Mouse (Mus musculus): ENCODE results near the gene Sergef. TPM values are rescaled to one million over a fixed set of nuclear protein-coding genes. Genes with fewer than 3 reads are reported as not detected.
"Not testable (repeated sequence)": the region's sequence is repeated elsewhere in the genome, so short reads cannot be mapped to it uniquely, and the experiment has no call there.

Sergef gene
- polyA plus RNA-seq, 1 experiment from 2014 or later = 13.3 TPM

DNA sequence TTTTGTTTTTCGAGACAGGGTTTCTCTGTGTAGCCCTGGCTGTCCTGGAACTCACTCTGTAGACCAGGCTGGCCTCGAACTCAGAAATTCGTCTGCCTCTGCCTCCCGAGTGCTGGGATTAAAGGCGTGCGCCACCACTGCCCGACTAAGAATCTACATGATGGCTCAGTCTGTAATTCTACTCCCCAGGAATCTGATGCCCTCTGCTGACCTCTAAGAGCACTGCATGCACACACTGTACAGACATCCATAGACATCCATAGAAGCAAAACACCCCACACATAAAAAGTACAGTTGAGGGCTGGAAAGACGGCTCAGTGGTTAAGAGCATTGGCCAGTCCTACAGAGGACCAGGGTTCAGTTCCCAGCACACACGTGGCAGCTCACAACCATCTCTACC lies 70.1 kb downstream of the Sergef start:
- not testable (repeated sequence) for H3K4me1 ChIP-seq (replicated peaks; ENCODE audit: control insufficient read depth, insufficient read depth, low read length); ATAC-seq (ENCODE audit: low read depth); H3K27me3 ChIP-seq (ENCODE audit: control insufficient read depth, insufficient read depth, low read depth, low read length); H3K27ac ChIP-seq (ENCODE audit: low read length); H3K4me2 ChIP-seq (ENCODE audit: low read depth, low read length); H3K36me3 ChIP-seq (ENCODE audit: control insufficient read depth, insufficient read depth, low read length); H3K9me3 ChIP-seq (ENCODE audit: control insufficient read depth, low read length); H3K4me3 ChIP-seq (ENCODE audit: low read length); H3K9ac ChIP-seq (ENCODE audit: low read length)
- WGBS = 66% methylated on average over 9 of the region's 9 CpGs

DNA sequence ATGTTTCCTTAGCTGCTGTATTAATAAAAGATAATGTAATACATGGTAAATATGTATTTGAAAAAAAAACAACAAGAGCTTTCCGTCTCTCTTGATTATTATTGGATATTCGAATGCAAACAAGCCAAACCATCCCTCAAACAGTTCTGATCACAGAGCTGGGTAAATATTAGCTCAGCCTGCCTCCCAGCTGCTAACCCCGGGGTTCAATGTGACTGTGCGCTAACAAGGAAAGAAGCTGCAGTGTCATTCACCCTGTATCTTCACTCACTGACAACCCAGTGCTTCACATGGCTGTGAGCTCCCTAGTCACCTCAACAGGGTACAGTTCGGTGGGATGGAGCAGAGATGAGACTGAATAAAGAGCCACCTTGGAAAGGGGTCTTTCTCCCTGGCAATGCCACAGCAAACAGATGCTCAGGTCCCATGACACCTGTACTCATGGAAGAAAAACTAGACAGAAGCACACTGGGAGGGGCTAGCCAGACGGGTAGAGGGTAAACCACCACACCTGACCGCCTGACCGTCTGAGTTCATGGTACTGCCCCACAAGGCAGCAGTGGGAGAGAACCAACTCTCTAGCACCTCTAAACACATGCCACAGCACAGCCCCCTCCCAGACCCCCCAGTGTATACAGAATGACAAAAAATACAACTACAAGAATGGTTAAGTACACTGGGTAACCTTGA lies 73.1 kb downstream of the Sergef start:
- Histone ChIP-seq H3K27ac (ENCODE audit: low read length) (no peak overlapping the region), H3K4me2 (ENCODE audit: low read depth, low read length) (no peak overlapping the region), H3K9ac (ENCODE audit: low read length) (no peak overlapping the region), H3K27me3 (ENCODE audit: control insufficient read depth, insufficient read depth, low read depth, low read length) (no peaks in the 10 kb centered on the region), H3K4me1 (replicated peaks; ENCODE audit: control insufficient read depth, insufficient read depth, low read length) (no peaks in the 10 kb centered on the region), H3K4me3 (ENCODE audit: low read length) (no peak overlapping the region), H3K36me3 (ENCODE audit: control insufficient read depth, insufficient read depth, low read length) (no peaks in the 10 kb centered on the region), H3K9me3 (ENCODE audit: control insufficient read depth, low read length) (peaks cover 5% of the 10 kb centered on the region)
- no peak for ATAC-seq (ENCODE audit: low read depth)
- WGBS = 68% methylated on average over 8 of the region's 8 CpGs

DNA sequence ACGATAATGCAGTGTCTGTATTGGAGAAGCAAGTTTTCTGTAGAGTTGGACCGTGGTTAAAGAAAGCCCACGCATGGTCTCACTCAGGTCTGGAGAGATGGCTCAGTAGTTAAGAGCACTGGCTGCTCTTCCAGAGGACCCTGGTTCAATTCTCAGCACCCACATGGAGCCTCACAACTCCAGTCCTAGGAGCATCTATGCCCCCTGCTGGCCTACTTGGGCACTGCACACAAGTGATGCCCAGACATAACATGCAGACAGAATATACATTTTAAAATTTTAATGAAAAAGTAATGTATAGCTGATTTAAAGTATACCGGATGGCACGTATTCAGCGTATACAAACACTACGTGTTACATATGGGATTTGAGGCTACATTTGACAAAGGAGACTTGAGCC lies 74.2 kb downstream of the Sergef start:
- Histone ChIP-seq H3K4me1 (replicated peaks; ENCODE audit: control insufficient read depth, insufficient read depth, low read length) (no peaks in the 10 kb centered on the region), H3K9ac (ENCODE audit: low read length) (no peak overlapping the region), H3K4me3 (ENCODE audit: low read length) (no peak overlapping the region), H3K4me2 (ENCODE audit: low read depth, low read length) (no peak overlapping the region), H3K36me3 (ENCODE audit: control insufficient read depth, insufficient read depth, low read length) (no peaks in the 10 kb centered on the region), H3K27ac (ENCODE audit: low read length) (no peak overlapping the region), H3K27me3 (ENCODE audit: control insufficient read depth, insufficient read depth, low read depth, low read length) (no peaks in the 10 kb centered on the region), H3K9me3 (ENCODE audit: control insufficient read depth, low read length) (peaks cover 5% of the 10 kb centered on the region)
- WGBS = 95% methylated on average over 7 of the region's 7 CpGs
- ATAC-seq (ENCODE audit: low read depth) = no peak

DNA sequence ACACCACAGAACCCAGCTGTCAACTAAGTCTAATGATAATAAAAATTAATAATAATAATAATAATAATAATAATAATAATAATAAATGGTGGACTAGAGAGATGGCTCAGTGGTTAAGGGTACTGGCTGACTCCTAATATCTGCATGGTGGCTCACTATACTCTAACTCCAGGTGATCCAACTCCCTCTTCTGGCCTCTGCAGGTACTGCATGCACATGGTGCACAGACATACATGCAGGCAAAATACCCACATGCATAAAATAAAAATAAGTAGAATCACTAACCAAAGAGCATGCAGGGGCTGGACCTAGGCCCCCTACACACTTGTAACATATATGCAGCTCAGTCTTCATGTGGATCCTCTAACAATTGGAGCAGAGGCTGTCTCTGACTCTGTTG lies 75.8 kb downstream of the Sergef start:
- H3K4me1 ChIP-seq (replicated peaks; ENCODE audit: control insufficient read depth, insufficient read depth, low read length) = peaks cover 7% of the 10 kb centered on the region
- H3K36me3 ChIP-seq (ENCODE audit: control insufficient read depth, insufficient read depth, low read length) = no peaks in the 10 kb centered on the region
- H3K27ac ChIP-seq (ENCODE audit: low read length) = no peak overlapping the region
- H3K4me2 ChIP-seq (ENCODE audit: low read depth, low read length) = no peak overlapping the region
- no peak overlapping the region for H3K9ac ChIP-seq (ENCODE audit: low read length)
- H3K27me3 ChIP-seq (ENCODE audit: control insufficient read depth, insufficient read depth, low read depth, low read length) = no peaks in the 10 kb centered on the region
- peaks cover 5% of the 10 kb centered on the region for H3K9me3 ChIP-seq (ENCODE audit: control insufficient read depth, low read length)
- no peak overlapping the region for H3K4me3 ChIP-seq (ENCODE audit: low read length)
- ATAC-seq (ENCODE audit: low read depth) = no peak

DNA sequence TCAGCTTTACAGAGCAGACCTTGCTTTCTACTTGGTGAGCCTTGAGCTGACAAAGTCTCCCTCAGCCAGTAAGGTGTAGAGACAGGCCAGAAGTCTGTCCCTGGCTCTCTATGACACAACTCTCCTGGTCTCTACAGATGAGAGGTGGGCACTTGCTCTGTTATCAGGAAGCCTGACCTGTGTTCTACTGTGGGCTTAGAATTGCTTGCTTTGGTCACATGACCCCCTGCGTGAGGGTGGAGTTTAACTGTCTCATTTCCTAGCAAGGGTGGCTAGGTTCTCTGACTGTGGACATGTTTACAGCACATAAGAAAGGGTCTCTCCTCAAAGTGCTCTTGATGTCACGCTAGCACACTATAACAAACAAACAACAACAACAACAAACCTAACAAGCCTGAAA lies 79.5 kb downstream of the Sergef start:
- H3K9me3 ChIP-seq (ENCODE audit: control insufficient read depth, low read length) = peaks cover 1% of the 10 kb centered on the region; the same call in 1 of the 2 replicates
- no peak overlapping the region for H3K9ac ChIP-seq (ENCODE audit: low read length)
- WGBS = 77% methylated on average over 2 of the region's 2 CpGs
- H3K4me2 ChIP-seq (ENCODE audit: low read depth, low read length) = no peak overlapping the region
- no peaks in the 10 kb centered on the region for H3K36me3 ChIP-seq (ENCODE audit: control insufficient read depth, insufficient read depth, low read length)
- H3K27ac ChIP-seq (ENCODE audit: low read length) = no peak overlapping the region
- peaks cover 12% of the 10 kb centered on the region for H3K4me1 ChIP-seq (replicated peaks; ENCODE audit: control insufficient read depth, insufficient read depth, low read length)
- no peaks in the 10 kb centered on the region for H3K27me3 ChIP-seq (ENCODE audit: control insufficient read depth, insufficient read depth, low read depth, low read length)
- ATAC-seq (ENCODE audit: low read depth) = 0 out of 2 replicates have a peak, but pooled peaks have one; percentile 11
- no peak overlapping the region for H3K4me3 ChIP-seq (ENCODE audit: low read length)

DNA sequence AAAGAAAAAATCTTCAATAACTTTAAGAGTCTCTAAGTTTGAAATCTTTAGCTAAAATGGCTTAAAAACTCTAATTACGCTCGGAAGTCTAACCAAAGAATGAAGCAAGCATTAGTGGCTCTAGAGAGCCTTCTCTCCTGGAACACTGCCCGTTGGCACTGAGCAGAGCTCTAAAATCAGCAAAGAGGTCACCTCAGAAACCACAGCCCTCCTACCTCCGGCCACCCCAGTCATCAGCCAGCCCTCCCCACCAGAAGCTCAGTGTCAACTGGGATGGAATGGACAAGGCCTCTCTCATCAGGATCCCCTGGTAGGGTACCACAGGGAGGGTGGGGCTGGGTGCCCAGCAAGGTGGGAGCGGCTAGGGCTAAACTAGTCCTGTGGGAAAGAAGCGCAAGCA lies 80.0 kb downstream of the Sergef start:
- Histone ChIP-seq H3K36me3 (ENCODE audit: control insufficient read depth, insufficient read depth, low read length) (no peaks in the 10 kb centered on the region), H3K9me3 (ENCODE audit: control insufficient read depth, low read length) (no peaks in the 10 kb centered on the region), H3K4me2 (ENCODE audit: low read depth, low read length) (no peak overlapping the region), H3K4me3 (ENCODE audit: low read length) (no peak overlapping the region), H3K9ac (ENCODE audit: low read length) (no peak overlapping the region), H3K4me1 (replicated peaks; ENCODE audit: control insufficient read depth, insufficient read depth, low read length) (peaks cover 16% of the 10 kb centered on the region), H3K27ac (ENCODE audit: low read length) (0 out of 2 replicates have a peak overlapping the region, but pooled peaks have one; percentile 9), H3K27me3 (ENCODE audit: control insufficient read depth, insufficient read depth, low read depth, low read length) (no peaks in the 10 kb centered on the region)
- 56% methylated on average over 6 of the region's 6 CpGs for WGBS
- peak; percentile 55 for ATAC-seq (ENCODE audit: low read depth)

DNA sequence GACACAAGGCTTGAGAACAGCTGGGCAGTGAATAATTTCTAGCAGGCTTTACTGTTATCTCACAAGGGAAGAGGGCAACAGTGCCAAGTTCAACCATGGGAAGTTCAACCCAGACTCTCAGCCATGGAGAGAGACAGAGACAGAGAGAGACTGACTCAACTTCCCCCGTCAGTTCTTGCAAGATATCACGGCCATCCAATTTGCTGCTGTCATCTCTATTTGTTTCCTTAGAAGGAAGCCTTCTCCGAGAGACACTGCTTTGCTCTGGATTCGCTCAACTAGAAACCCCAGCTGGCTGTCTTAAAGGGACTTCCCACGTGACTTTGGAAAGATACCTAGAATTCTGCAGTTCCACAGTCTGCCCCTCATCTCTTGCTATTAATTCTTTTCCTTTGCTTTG lies 80.6 kb downstream of the Sergef start:
- Histone ChIP-seq H3K9ac (ENCODE audit: low read length) (no peak overlapping the region), H3K4me1 (replicated peaks; ENCODE audit: control insufficient read depth, insufficient read depth, low read length) (peaks cover 22% of the 10 kb centered on the region), H3K4me2 (ENCODE audit: low read depth, low read length) (no peak overlapping the region), H3K4me3 (ENCODE audit: low read length) (no peak overlapping the region), H3K9me3 (ENCODE audit: control insufficient read depth, low read length) (no peaks in the 10 kb centered on the region), H3K27ac (ENCODE audit: low read length) (peak overlapping the region; percentile 9; the same call in 1 of the 2 replicates), H3K27me3 (ENCODE audit: control insufficient read depth, insufficient read depth, low read depth, low read length) (no peaks in the 10 kb centered on the region), H3K36me3 (ENCODE audit: control insufficient read depth, insufficient read depth, low read length) (no peaks in the 10 kb centered on the region)
- ATAC-seq (ENCODE audit: low read depth) = no peak
- WGBS = 76% methylated on average over 5 of the region's 5 CpGs

DNA sequence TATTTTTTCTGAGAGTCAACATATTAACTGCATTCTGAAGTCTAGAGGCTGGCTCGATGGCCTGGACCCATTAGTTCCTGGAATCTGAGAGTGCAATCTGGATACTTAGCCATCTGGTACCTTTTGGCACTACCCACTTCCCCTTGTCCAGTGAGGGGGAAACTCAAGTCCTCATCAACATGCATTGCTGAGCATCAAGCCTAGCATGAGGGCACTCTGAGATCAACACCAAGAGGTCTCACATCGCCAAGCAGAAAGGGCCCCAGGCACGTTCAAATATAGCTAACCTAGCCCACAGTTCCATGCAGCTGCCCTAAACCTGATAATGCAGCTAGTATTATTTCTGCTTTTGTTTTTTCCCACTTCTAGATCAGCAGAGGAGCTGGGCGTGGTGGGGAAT lies 81.6 kb downstream of the Sergef start:
- Histone ChIP-seq H3K9me3 (ENCODE audit: control insufficient read depth, low read length) (no peaks in the 10 kb centered on the region), H3K9ac (ENCODE audit: low read length) (no peak overlapping the region), H3K27ac (ENCODE audit: low read length) (no peak overlapping the region), H3K4me2 (ENCODE audit: low read depth, low read length) (no peak overlapping the region), H3K36me3 (ENCODE audit: control insufficient read depth, insufficient read depth, low read length) (no peaks in the 10 kb centered on the region), H3K4me1 (replicated peaks; ENCODE audit: control insufficient read depth, insufficient read depth, low read length) (peaks cover 33% of the 10 kb centered on the region), H3K27me3 (ENCODE audit: control insufficient read depth, insufficient read depth, low read depth, low read length) (no peaks in the 10 kb centered on the region), H3K4me3 (ENCODE audit: low read length) (no peak overlapping the region)
- no peak for ATAC-seq (ENCODE audit: low read depth)
- WGBS = 84% methylated on average over 4 of the region's 4 CpGs

DNA sequence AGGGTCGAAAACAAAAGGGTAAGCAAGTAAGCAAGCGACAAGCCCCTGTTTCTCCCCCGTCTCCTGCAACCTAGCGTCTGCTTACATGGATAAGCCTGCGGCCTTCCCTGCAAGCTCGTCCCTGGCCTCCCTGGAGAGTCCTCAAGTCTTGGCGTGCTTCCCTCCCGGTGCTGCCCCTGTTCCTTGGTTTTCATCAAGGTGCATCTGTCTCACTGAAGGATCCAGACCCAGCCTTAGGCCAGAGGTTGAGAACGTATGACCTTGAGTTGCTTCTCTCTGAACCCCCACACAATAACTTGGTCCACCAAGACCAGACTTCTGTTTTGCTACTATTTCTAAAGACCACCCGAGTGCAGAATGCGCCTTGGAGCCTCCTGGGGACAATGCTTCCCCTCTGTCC lies 82.2 kb downstream of the Sergef start:
- peaks cover 39% of the 10 kb centered on the region for H3K4me1 ChIP-seq (replicated peaks; ENCODE audit: control insufficient read depth, insufficient read depth, low read length)
- no peak for ATAC-seq (ENCODE audit: low read depth)
- no peak overlapping the region for H3K4me3 ChIP-seq (ENCODE audit: low read length)
- H3K9ac ChIP-seq (ENCODE audit: low read length) = no peak overlapping the region
- no peaks in the 10 kb centered on the region for H3K36me3 ChIP-seq (ENCODE audit: control insufficient read depth, insufficient read depth, low read length)
- H3K9me3 ChIP-seq (ENCODE audit: control insufficient read depth, low read length) = no peaks in the 10 kb centered on the region
- WGBS = 78% methylated on average over 11 of the region's 11 CpGs
- no peak overlapping the region for H3K4me2 ChIP-seq (ENCODE audit: low read depth, low read length)
- no peak overlapping the region for H3K27ac ChIP-seq (ENCODE audit: low read length)
- no peaks in the 10 kb centered on the region for H3K27me3 ChIP-seq (ENCODE audit: control insufficient read depth, insufficient read depth, low read depth, low read length)
